Mouse (Mus musculus) v-Abl transformed pro-B cells (cell line): Measurements from ENCODE around the gene Flot1.

Experiments used
- in situ Hi-C, 2 experiments: fragments of 400-800 bp; cut with MboI; formaldehyde crosslinking; loops; one replicate each; pipeline ENCODE4 v1.15.1; 2025; ENCODE audit not compliant: unreplicated experiment in 2 of 2

The Flot1 gene

DNA sequence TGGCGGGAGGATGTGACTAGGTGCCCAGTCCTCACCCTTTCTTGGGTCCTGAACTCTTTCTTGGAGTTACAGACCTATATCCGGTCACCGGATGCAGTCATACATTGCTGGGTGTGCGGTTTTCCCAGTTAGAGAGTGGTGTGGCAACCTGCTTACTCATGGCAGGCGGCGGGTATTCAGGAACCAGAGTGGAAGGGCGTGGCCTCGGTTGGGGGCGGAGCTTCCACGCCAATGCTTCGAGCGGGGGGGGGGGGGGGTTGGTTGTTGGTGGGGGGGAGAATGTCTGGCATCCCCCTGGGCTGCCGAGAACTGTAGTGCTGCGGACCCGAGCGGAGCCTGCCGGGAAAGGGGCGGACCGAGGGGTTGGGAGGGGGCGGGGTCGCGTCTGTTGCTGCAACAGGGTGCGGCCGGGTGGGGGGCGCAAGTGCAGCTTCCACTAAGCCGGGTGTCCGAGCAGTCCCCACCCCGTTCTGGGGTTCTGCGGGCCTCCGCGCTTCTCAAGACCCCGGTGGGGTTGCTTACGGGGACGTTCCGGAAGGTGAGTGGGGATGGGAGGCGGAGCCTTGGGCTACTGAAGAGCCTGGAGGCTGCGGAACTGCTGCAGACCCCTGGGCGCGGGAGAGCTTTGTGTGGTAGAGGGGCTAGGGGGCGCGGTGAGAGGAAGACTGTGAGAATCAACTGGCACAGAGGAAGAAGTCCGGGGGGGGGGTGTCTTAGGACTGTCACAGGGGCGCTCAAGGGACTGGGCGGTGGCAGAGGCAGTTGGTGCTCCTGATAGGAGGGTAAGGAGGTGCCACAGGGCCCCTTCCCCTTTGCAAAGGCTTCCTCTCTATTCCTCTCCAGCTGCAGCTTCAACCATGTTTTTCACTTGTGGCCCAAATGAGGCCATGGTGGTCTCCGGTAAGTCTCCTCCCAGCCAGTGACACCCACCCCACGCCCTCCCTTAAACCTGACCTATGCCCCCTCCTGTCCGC, at the start of gene Flot1:
Gene Flot1, plus strand, starts transcription at position 267 of the 974 bp plus-strand sequence.
- in situ Hi-C loops, result loop anchor here in 1 of 2 experiments (10.0 kb wide), 1 partner anchor 222 kb away; the partner anchor contains the start of genes Gm6034 and H2-T22

DNA sequence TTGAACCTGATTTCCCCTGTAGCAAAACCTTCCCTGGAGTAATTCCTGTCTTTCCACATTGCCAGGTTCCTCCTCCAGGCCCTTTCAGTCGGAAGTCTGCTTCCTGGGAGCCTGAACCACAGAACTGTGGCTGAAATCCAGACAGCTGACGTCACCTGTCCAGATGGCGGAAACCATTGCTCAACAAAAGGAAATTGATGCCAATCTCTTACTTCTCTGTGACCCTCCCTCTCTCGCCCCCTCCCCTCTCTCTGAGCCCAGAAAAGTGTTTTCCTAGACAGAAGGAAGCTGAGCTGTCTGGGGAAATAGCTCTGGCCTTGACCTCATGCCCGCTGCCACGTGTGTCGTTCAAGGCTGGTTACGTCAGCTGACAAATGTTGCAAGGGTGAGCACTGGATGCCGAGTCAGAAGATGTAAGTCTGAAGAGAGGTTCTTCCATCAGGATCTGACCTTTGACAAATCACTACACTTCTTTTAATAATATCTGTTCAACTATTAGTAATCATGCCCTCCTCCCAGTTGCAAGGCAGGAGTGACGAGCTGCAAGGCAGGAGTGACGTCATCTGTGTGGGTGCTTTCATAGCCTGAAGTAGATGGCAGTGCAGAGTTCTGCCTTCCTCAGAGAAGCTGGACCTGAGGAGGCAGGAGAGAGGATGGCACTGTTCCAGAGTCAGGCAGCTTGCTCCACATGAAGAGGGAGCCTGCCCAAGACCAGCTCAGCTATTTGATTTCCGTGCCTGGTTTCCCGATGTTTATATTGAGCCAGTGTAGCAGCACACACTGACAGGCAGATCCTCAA, 46.0 kb upstream of the Flot1 start:
- in situ Hi-C loops, result no loop called here

DNA sequence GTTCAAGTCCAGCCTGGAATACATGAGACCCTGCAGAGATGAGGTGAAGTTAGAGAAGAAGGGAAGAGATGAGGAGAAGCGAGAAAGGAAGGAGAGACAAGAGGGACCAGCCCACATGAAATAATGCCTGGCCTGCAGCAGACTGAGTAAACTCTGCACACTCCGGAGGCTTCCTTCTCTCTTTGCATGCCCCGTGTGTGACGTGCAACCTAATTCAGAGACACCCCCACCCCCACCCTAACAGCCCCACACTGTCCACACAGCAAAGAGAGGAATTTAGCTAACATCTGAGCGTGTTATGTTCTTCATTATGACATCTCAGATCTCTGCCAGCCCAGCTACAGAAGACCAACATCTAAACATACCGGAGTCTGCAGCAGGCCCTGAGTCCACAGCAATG, 44.1 kb upstream of the Flot1 start:
- in situ Hi-C loops, result no loop called here

DNA sequence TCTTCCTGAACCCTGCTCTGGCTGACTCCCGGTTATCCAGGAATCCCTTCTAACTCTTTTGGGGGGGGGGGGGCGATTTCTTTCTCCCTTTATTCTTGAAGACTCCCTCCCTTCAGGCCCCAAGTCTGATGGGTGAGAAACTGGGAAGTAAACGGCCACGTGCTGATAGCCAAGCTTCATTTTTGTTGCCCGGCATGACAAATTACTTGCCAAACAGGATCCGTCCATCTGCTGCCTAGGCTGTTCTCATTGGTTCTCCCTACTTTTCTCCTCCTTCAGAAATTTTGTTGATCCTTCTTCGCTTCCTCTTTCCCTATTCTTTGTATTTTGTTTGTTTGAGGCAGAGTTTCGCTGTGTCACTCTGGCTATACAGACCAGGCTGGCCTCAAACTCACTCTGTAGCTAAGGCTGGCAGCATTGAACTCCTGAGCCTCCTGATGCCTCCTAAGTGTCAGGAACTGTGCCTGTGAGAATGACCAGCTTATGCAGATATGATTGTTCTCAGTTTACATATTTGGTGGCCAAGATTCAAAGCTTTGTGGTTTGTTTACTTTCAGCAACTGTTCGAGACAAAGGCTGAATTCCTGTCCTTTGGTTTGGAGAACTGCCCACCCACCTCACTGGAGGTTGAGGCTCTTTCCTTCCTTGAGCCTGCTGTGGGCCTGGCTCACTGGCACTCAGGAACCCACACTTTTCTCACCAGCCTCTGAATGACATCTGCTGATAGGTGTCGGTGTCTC, 43.4 kb upstream of the Flot1 start:
- in situ Hi-C loops, result no loop called here

DNA sequence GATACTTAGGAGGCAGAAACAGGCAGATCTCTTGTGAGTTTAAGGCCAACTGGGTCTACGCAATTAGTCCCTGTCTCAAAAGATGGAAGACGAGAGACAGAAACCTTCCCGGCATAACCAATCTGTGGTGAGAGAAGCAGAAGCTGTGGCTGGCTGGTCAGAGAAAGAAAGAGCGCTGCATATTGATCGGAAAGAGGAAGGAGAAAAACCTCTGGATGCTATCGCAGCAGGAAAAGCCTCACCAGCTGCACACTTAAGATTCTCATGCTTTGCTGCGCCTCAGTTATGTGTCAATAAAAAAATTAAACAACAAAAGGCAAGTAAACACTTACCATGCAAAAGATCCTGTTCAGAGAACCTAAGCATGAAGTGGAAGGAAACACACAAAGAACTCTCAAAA, 42.7 kb upstream of the Flot1 start:
- in situ Hi-C loops, result no loop called here

DNA sequence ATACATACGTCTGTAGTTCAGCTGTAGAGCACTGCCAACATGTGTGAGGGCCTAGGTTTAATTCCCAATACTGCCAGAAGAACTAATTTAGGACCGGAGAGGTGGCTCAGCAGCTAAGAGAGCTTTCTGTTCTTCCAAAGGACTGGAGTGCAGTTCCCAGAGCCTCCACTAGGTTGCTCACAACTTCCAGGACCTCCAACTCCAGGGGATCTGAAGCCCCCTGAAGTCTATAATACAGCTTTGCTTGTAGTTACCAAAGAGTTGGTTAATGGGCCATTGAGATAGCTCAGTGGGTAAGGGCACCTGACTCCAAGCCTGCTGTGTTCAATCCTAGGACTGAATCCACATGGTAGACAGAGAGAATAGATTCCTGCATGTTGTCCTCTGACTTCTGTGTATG, 40.6 kb upstream of the Flot1 start:
- in situ Hi-C loops, result no loop called here

DNA sequence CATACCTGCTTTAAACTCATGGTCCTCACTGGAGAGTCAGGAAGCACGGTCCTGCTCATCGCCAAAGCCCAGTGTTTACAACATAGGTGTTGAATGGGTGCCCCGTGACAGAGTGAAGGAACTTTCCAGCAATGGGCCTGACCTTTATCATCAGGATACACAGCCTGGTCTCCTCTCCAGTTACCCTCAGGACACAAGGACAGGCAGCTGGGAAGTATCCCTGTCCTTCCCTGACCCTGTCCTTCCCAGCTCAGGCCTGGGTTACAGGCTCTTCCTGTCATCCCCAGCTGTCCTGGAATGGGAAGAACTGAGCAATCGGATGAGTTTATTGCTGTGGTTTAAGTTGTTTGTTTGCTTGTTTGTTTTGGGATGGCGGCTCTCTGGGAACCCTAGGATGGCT, 40.1 kb upstream of the Flot1 start:
- in situ Hi-C loops, result no loop called here

DNA sequence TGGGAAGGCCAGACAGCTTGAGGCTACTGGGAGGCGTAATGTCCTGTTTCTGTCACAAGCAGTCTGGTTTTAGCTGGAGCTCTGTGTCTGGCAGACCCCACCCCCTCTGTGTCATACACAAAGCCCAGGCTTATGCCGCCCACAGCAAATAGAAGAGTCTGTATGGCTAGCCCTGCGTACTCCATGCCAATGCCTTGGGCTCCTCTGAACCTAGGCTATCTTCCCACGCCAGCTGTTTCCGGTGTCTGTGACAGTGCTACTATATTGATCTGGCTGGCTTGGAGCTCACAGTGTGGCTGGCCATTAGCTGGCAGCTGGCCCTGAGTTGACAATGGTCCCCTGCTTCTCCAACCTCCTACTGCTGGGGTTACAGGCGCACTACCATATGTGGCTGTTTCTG, 39.1 kb upstream of the Flot1 start:
- in situ Hi-C loops, result no loop called here

DNA sequence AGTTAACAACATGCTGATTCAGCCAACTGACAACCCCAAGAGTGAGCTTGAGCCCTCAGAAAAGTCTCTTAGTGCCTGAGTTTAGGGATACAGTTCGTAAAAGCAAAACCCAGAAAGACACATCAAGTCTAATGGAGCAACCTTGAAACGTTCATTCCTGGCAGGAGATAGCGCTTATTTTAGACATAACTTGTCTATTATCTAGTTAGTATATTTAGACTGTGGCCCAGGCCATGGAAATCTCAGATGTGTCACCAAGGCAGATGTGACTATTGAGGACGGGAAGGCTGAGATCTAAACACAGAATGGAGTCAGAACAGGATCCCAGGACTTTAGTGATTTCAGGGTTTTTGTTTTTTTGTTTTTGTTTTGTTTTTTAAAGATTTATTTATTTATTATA, 37.9 kb upstream of the Flot1 start:
- in situ Hi-C loops, result no loop called here

DNA sequence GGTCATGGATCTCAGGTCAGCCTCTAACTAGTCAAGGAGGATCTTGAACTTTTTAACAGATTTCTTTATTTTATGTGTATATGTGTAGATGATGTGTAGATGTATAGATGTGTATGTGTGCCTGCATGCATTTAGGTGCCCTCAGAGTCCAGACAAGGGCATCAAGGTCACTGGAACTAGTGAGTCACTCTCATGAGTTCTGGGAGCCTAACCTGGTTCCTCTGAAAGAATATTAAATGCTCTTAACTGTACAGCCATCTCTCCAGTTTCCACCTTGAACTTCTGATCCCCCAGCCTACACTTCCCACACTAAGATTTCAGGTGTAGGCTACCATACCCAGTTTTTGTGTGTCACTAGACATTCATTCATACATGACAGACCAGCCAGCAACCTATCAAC, 35.5 kb upstream of the Flot1 start:
- in situ Hi-C loops, result no loop called here

DNA sequence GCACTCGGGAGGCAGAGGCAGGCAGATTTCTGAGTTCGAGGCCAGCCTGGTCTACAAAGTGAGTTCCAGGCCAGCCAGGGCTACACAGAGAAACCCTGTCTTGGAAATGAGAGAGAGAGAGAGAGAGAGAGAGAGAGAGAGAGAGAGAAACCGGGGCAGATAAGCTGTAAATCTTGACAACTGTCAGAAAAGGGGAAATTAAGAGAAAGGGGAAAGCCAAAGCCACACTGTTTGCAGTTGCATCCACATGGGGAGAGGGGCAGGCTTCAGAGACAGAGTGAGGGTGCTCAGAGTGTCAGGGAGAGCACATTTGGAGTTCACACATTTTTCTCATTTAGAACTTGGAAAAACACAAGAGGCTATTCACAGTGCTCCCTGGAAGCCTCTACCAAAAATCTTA, 35.0 kb upstream of the Flot1 start:
- in situ Hi-C loops, result no loop called here

DNA sequence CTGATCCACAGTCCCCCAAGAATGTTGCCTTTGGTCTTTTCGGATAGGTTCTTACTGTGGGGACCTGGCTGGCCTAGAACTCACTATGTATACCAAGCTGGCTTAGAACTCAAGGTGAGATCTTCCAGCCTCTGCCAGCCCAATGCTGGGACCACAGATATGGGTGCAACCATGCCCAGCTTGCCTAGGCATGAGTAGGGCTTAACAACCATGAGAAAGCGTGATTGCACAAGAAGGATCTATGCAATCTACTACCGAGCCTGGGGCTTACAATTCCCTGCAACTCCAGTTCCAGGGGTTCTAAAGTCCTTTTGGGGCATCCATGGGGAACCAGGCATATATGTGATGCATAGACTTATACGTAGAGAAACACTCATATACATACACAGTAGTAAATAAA, 32.1 kb upstream of the Flot1 start:
- in situ Hi-C loops, result no loop called here

DNA sequence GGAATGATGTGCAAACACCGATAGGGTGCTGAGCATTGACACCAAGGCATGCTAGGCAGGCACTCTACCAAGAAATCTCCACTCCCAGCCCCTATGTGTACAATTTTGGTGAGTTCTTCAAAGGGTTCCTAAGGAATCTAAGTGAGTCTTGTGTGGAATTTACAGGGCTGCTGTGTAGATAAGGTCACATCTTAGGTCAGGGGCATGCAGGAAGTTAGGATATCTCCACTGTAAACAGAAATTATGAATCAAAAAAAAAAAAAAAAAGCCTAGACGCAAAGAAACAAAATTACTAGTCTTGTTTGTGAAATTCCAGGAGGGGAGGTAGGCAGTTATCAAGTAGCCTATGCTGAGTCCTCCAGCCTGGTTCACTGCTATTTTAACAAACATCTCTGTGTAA, 30.2 kb upstream of the Flot1 start:
- in situ Hi-C loops, result no loop called here

DNA sequence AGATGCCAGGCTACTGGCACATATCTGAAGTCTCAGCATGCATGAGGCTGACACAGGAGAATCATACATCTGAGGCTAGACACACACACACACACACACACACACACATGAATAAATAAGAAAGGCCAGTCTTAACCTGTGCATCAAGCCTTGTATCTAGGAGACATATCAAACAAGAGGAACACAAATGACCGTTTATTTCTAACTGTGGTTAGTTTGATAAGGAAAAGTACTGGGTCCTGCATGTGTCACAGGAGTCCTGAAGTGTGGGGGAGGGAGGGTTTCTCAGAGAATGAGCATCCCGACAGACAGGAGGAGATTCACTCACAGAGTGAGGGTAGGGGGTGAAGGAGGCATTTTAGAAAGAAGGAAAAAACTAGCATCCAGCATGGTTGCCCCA, 27.9 kb upstream of the Flot1 start:
- in situ Hi-C loops, result no loop called here

DNA sequence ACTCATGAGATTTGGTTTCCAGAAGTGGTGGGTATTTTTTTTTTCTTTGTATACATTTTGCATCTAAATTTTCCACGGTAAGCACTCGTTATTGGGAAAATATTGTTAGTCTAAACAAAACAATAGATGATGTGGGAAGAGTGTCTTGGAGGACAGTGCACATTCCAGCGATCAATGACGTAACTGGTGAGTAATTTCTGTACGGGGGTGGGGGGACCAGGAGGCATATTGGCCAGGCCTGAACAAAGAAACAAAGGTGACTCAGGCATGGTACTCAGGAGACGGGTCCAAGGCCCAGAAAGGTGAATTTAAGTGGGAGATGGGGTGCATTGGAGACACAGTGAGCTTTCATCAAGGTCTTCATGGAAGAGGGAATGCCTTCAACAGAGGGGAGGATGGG, 27.4 kb upstream of the Flot1 start:
- in situ Hi-C loops, result no loop called here

DNA sequence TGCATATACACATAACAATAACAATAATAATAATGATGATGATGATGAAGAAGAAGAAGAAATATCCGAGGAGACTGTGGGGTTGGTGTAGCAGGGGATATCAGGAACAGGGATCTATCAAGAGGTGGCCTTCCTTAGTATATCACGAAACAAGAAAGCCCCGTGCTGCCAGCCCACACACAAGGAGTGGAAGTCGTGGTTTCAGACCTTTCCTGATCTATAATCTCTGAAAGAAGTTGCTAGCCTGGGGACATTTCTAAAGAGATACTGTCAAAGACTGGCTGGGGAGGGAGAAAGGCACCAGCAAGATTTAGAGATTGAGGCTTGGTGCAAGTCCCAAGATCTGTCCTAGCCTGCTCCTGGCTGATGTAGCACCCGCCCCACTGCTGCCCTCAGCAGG, 26.2 kb upstream of the Flot1 start:
- in situ Hi-C loops, result no loop called here

DNA sequence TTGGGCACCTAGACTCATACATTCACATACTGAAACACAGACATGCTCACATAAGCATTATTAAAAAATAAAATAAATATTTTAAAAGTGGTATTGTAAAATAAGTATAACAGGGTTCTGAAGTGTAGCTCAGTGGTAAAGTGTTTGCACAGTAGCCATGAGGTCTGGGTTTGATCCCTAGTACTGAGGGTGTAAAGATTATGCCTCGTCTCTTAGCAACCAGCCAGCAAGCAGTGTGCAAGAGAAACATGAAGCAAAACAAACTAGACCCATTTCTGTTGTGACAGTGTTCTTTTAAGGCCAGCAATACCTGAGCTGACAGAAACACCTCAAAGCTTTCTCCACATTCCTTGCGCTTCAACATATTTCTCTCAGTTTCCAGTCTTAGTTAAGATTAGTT, 22.1 kb upstream of the Flot1 start:
- in situ Hi-C loops, result no loop called here

DNA sequence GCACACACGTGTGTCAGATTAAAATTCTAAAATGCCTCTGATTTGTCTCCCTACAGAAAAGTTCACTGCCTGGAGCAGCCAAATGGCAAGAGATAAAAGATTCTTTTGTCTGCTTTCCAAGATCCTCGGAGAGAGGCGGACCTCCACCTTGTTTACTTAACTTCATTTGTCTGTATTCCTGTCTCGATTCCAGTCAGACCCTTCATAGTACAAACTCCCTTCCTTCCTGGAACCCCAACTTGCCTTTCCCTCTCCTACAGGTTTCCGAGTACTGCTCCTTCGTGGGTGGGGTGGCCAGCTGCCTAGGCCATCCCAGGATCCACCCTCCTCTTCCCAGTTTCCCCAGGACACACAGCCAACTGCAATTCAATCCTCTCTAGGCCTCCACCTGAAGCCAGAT, 20.0 kb upstream of the Flot1 start:
- in situ Hi-C loops, result no loop called here

DNA sequence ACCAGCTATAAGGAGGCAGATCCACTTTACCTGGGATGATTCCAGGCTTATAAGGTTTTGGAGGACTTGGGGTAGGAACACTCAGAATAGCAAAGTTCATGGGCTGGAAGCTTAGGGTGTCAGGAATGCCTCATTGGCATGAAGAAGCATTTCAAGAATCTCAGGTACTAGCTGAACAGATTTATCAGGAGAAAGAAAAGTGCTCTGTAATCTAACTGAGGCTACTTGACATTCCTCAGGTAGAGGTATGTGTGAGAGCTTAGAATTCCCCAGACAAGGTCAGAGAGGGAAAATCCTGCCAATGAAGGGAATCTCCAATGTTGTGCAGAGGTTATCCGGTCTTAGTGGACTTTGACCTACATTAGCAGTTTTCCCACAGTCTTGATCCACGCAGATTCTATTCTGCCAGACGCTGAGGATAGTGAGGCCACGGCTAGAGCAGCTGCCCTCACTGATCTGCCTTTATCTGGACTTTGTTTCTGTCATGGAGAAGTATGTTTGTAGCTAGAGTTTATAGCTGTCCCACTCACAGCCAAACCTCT, 19.1 kb upstream of the Flot1 start:
- in situ Hi-C loops, result no loop called here

DNA sequence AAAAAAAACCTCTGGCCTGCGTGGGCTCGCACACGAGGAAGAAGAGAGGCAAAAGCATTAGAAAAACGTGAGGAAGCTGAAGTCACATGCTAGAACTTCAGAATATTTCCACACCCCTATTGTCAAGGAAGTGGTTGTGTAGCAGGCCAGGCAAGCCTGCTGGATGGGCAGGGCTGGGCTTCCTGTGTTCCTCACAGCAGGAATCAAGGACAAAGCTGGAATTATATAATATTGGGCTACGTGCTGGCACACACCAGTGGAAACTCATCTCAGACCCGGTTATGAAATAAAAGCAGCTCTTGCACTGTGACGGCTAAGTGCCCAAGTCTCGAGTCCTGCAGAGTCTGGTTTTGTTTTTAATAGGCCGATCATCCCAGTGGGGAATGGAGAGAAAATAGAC, 15.0 kb upstream of the Flot1 start:
- in situ Hi-C loops, result no loop called here

DNA sequence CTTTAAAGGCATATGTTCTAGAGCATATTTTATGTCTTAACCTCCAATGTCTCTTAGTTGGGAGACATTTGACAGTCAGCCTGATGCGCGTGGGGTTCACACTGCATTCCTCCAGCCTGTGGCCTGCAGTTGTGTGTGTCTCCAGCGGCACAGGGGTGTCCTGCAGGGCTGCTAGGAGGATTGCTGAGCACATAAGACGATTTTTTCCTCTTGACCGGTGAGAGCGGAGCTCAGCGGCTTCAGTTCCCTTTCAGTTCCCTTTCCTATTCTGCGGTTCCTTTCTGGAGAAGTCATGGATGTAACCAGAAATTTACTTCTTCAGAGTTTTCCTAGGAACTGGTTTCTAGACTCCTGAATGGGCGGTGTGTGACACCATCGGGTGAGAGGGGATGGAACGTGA, 13.6 kb upstream of the Flot1 start:
- in situ Hi-C loops, result no loop called here
